ENCODE assay signal across 27 mouse cellular contexts in the genomic region with DNA sequence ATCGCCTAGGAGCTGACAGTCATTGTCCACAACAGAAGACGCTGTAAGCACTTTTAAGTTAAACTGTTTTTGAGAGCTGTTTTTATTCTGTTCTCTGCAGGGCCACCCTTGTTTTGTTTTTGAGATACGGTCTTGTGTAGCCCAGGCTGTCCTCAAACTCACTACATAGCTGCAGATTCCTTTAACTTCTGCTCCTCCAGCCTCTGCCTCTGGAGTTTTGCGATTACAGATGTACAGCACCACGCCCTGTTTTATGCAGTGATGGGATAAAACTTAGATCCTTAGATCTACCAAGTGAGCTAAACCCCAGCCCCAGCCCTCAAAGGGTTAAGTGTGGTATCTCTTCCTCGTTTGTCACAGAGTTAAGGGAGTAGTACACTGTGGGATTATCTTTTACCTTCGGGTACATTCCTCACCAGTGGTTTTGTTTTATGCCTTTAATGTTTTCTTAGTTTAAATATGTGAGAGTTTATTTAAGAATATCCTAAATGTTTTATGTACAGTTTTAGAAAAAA. TPM values are rescaled to one million over a fixed set of nuclear protein-coding genes. Genes with fewer than 3 reads are reported as not detected.
DNase-seq lines count a peak whose midpoint lies in the region; ATAC-seq and TF ChIP-seq lines count a peak whose summit lies in the region.
"Had no signal": no experiment of that assay in that cellular context is flagged by ENCODE, and none has a peak within 500 bp of the region (broad histone marks: within the 10 kb centered on the region; RNA-seq: fewer than 3 reads in every experiment).

No protein-coding gene starts in this region.

- DNase-seq in cerebellum, adult 2 months, result no peak
- DNase-seq in cerebellum, adult 9-11 months, result no peak
- DNase-seq in liver, embryonic 13.5 days, result no peak
- no peak for DNase-seq in liver, postnatal 0 days
- DNase-seq in ovary, postnatal 14 days (ENCODE audit: low spot score), result no peak
- DNase-seq in thymus, postnatal 14 days, result no peak
- no peak for DNase-seq in layer of hippocampus, postnatal 10 days (ENCODE audit: low spot score in 2 of 2)
- DNase-seq: adrenal gland, postnatal 10 days; B cell, adult 2 months; cerebellum, adult 11-12 months; cerebellum, postnatal 10 days; gastrocnemius, postnatal 25 days; heart, postnatal 14 days had no signal

- no peak overlapping the region for H3K4me2 ChIP-seq in liver, embryonic 13.5 days
- H3K4me2 ChIP-seq in liver, postnatal 0 days (ENCODE audit: low read depth, low read length), result no peak overlapping the region
- H3K4me2 ChIP-seq: forebrain, embryonic 12.5 days; heart, embryonic 11.5 days; heart, embryonic 15.5 days; hindbrain, embryonic 13.5 days had no signal

- no peak for TF ChIP-seq POLR2A in cerebellum, adult 2 months (IDR thresholded peaks at IDR 0.05; ENCODE audit: borderline replicate concordance, insufficient read depth, low read length)

- no peaks in the 10 kb centered on the region for H3K27me3 ChIP-seq in cerebellum, adult 2 months (ENCODE audit: control insufficient read depth, insufficient read depth, low read length)
- H3K27me3 ChIP-seq in liver, embryonic 13.5 days, result no peaks in the 10 kb centered on the region
- H3K27me3 ChIP-seq in liver, postnatal 0 days (ENCODE audit: insufficient read depth, low read length), result no peaks in the 10 kb centered on the region
- H3K27me3 ChIP-seq: forebrain, embryonic 12.5 days; heart, embryonic 15.5 days; hindbrain, embryonic 13.5 days had no signal

- H3K4me3 ChIP-seq in cerebellum, adult 2 months (replicated peaks; ENCODE audit: insufficient read depth, low read depth, low read length), result no peak overlapping the region
- no peak overlapping the region for H3K4me3 ChIP-seq in liver, embryonic 13.5 days (replicated peaks)
- H3K4me3 ChIP-seq in liver, postnatal 0 days (ENCODE audit: low read depth, low read length), result no peak overlapping the region
- H3K4me3 ChIP-seq: embryonic facial prominence, embryonic 10.5 days; erythroblast, embryonic 14.5 days; forebrain, embryonic 12.5 days; heart, embryonic 15.5 days; hindbrain, embryonic 13.5 days had no signal

- TF ChIP-seq EP300 in liver, postnatal 0 days (IDR thresholded peaks at IDR 0.05; ENCODE audit: low read depth), result no peak

- H3K27ac ChIP-seq in cerebellum, adult 2 months (ENCODE audit: insufficient read depth, low read length), result peak overlapping the region; percentile 27; the same call in 1 of the 2 replicates
- 0 out of 2 replicates have a peak overlapping the region, but pooled peaks have one; percentile 20 for H3K27ac ChIP-seq in liver, embryonic 13.5 days
- no peak overlapping the region for H3K27ac ChIP-seq in liver, postnatal 0 days (ENCODE audit: low read depth)
- H3K27ac ChIP-seq: embryonic facial prominence, embryonic 10.5 days; forebrain, embryonic 12.5 days; heart, embryonic 15.5 days; hindbrain, embryonic 13.5 days; hindbrain, postnatal 0 days had no signal

- no peak for TF ChIP-seq CTCF in cerebellum, adult 2 months (IDR thresholded peaks at IDR 0.05; ENCODE audit: borderline replicate concordance, insufficient read depth, low read depth, low read length)
- TF ChIP-seq CTCF in liver, postnatal 0 days (IDR thresholded peaks at IDR 0.05; ENCODE audit: low read depth), result no peak

- H3K9me3 ChIP-seq in liver, embryonic 13.5 days (replicated peaks), result no peaks in the 10 kb centered on the region
- H3K9me3 ChIP-seq in liver, postnatal 0 days (ENCODE audit: low read length), result no peaks in the 10 kb centered on the region
- H3K9me3 ChIP-seq: embryonic facial prominence, embryonic 10.5 days; forebrain, embryonic 12.5 days; G1E; heart, embryonic 15.5 days; hindbrain, embryonic 13.5 days had no signal

- H3K4me1 ChIP-seq in cerebellum, adult 2 months (ENCODE audit: control insufficient read depth, insufficient read depth, low read length), result peaks cover 8% of the 10 kb centered on the region
- H3K4me1 ChIP-seq in liver, embryonic 13.5 days (replicated peaks), result peaks cover 17% of the 10 kb centered on the region
- H3K4me1 ChIP-seq in liver, postnatal 0 days (ENCODE audit: insufficient read depth), result no peaks in the 10 kb centered on the region
- H3K4me1 ChIP-seq: embryonic facial prominence, embryonic 10.5 days; forebrain, embryonic 12.5 days; hindbrain, embryonic 13.5 days had no signal

- H3K9ac ChIP-seq in liver, embryonic 13.5 days, result no peak overlapping the region
- H3K9ac ChIP-seq in liver, postnatal 0 days (replicated peaks), result no peak overlapping the region
- H3K9ac ChIP-seq: forebrain, embryonic 12.5 days; heart, embryonic 15.5 days; hindbrain, embryonic 13.5 days had no signal

- peak; percentile 50; the same call in 1 of the 2 replicates for ATAC-seq in erythroid progenitor cell, adult 5-6 weeks (replicated peaks; ENCODE audit: low FRiP score, poor library complexity, severe bottlenecking)
- peak; percentile 87 for ATAC-seq in liver, embryonic 13.5 days (ENCODE audit: low read depth)
- ATAC-seq in liver, postnatal 0 days, result peak; percentile 43
- ATAC-seq: CD4-positive, CD25-positive, alpha-beta regulatory T cell, adult 4 months; forebrain, embryonic 16.5 days; hindbrain, postnatal 0 days had no signal

- WGBS in cerebellum, adult 2 months, result 87% methylated on average over 7 of the region's 7 CpGs
- WGBS in liver, embryonic 13.5 days (ENCODE audit: insufficient replicate concordance), result 51% methylated on average over 7 of the region's 7 CpGs
- WGBS in liver, postnatal 0 days (ENCODE audit: insufficient replicate concordance), result 62% methylated on average over 7 of the region's 7 CpGs

- H3K36me3 ChIP-seq in liver, embryonic 13.5 days, result peaks cover 80% of the 10 kb centered on the region
- peaks cover 60% of the 10 kb centered on the region for H3K36me3 ChIP-seq in liver, postnatal 0 days (replicated peaks; ENCODE audit: insufficient read depth, low read length)

RNA-seq across cellular contexts. Expression of gene Pet117, which starts 13.9 kb away (rescaled TPM):
- polyA plus RNA-seq in cerebellum, adult 2 months (2012; rRNA removed), result not detected in 2 replicates
- total RNA-seq in erythroid progenitor cell, adult 5-6 weeks (2015; ENCODE audit: low replicate concordance), result not detected in 2 replicates
- 12.1 TPM in 1 of 2 replicates, not detected in the other for total RNA-seq in erythroid progenitor cell, adult 5-6 weeks (2017; ENCODE audit: low replicate concordance)
- 2.8 and 4.4 TPM in 2 replicates for polyA plus RNA-seq in liver, embryonic 13.5 days (2015; fragmentation: Nextera tagmentation; extraction: Ambion mirVana)
- 1.6 and 2.2 TPM in 2 replicates for polyA plus RNA-seq in liver, postnatal 0 days (2015; fragmentation: Nextera tagmentation; extraction: Ambion mirVana)
- total RNA-seq in layer of hippocampus, postnatal 10 days (2021), result 1 to 10 TPM; 5.4 to 7.9 TPM
- total RNA-seq: G1E; granulocyte monocyte progenitor cell, adult 5-6 weeks; hematopoietic stem cell, adult 5-6 weeks; hindbrain, postnatal 0 days had no signal
- polyA plus RNA-seq: brain, embryonic 14.5 days; embryonic facial prominence, embryonic 10.5 days had no signal

RNA-seq across cellular contexts. Expression of gene Kat14, which starts 13.9 kb away (rescaled TPM):
- polyA plus RNA-seq in cerebellum, adult 2 months (2012; rRNA removed), result 34.1 and 35.3 TPM in 2 replicates
- 10.5 and 16.6 TPM in 2 replicates for total RNA-seq in erythroid progenitor cell, adult 5-6 weeks (2015; ENCODE audit: low replicate concordance)
- 11.7 and 23.0 TPM in 2 replicates for total RNA-seq in erythroid progenitor cell, adult 5-6 weeks (2017; ENCODE audit: low replicate concordance)
- 20.7 and 21.1 TPM in 2 replicates for polyA plus RNA-seq in liver, embryonic 13.5 days (2015; fragmentation: Nextera tagmentation; extraction: Ambion mirVana)
- 10.2 and 12.3 TPM in 2 replicates for polyA plus RNA-seq in liver, postnatal 0 days (2015; fragmentation: Nextera tagmentation; extraction: Ambion mirVana)
- 10 to 100 TPM; 26.5 to 29.3 TPM for total RNA-seq in layer of hippocampus, postnatal 10 days (2021)

RNA-seq across cellular contexts. Expression of gene Ovol2, which starts 50.7 kb away (rescaled TPM):
- not detected in 2 replicates for polyA plus RNA-seq in cerebellum, adult 2 months (2012; rRNA removed)
- total RNA-seq in erythroid progenitor cell, adult 5-6 weeks (2015; ENCODE audit: low replicate concordance), result not detected in 2 replicates
- not detected in 2 replicates for total RNA-seq in erythroid progenitor cell, adult 5-6 weeks (2017; ENCODE audit: low replicate concordance)
- not detected in 2 replicates for polyA plus RNA-seq in liver, embryonic 13.5 days (2015; fragmentation: Nextera tagmentation; extraction: Ambion mirVana)
- polyA plus RNA-seq in liver, postnatal 0 days (2015; fragmentation: Nextera tagmentation; extraction: Ambion mirVana), result 0.09 and 0.25 TPM in 2 replicates
- total RNA-seq in layer of hippocampus, postnatal 10 days (2021), result 1 to 10 TPM; 1.5 to 2.1 TPM
- total RNA-seq: adrenal gland, postnatal 10 days; gastrocnemius, postnatal 25 days; granulocyte monocyte progenitor cell, adult 5-6 weeks; heart, postnatal 14 days; hematopoietic stem cell, adult 5-6 weeks; hindbrain, postnatal 0 days had no signal
- polyA plus RNA-seq: CD4-positive, CD25-positive, alpha-beta regulatory T cell, adult 4 months; erythroblast, embryonic 14.5 days; forebrain, embryonic 16.5 days; G1E; hindbrain, embryonic 13.5 days had no signal
